Mouse (Mus musculus) pancreas, adult 10 weeks (tissue): Measurements from ENCODE around the gene Mphosph9. TPM values are rescaled to one million over a fixed set of nuclear protein-coding genes. Genes with fewer than 3 reads are reported as not detected.

Experiments
- polyA plus RNA-seq: library from polyadenylated mRNA; stranded (reverse); fragments of 350-450 nt; fragmentation: Illumina TruSeq; extraction: RNeasy Lipid Tissue Mini Kit (QIAGEN cat#74804); gene quantifications from one replicate; pipeline ENCODE4 v1.2.3, GENCODE M21; 2015; ENCODE audit warnings: low read depth, low replicate concordance; ENCODE audit not compliant: insufficient read depth

Gene Mphosph9
- 1.5 TPM for polyA plus RNA-seq

GRCm38 (mm10) chr5:124327510-124328364 is at the start of gene Mphosph9, which contains the start of gene 2810006K23Rik:
Gene Mphosph9, minus strand, starts transcription at chr5:124327972.
Gene 2810006K23Rik, plus strand, starts transcription at chr5:124328089.

GRCm38 (mm10) chr5:124362982-124363381 is 35.2 kb upstream of the Mphosph9 start, which contains the start of gene Cdk2ap1:
Gene Cdk2ap1, minus strand, starts transcription at chr5:124363082.

GRCm38 (mm10) chr5:124249614-124250591 is 77.9 kb downstream of the Mphosph9 start, which contains the start of gene Pitpnm2:
Gene Pitpnm2, minus strand, starts transcription at chr5:124249760.

Other genes with a start within 250 kb of the Mphosph9 start
- 3.9 TPM for gene Abcb9, start 232.2 kb downstream of the Mphosph9 start, polyA plus RNA-seq
- gene Ogfod2, start 215.7 kb downstream of the Mphosph9 start, polyA plus RNA-seq, result 19.6 TPM
- gene Arl6ip4, start 211.9 kb downstream of the Mphosph9 start, polyA plus RNA-seq, result 23.1 TPM
- gene Pitpnm2, start 78.2 kb downstream of the Mphosph9 start, polyA plus RNA-seq, result 13.0 TPM
- 1.3 TPM for gene 2810006K23Rik, start 117 bp upstream of the Mphosph9 start, polyA plus RNA-seq
- gene Cdk2ap1, start 35.1 kb upstream of the Mphosph9 start, polyA plus RNA-seq, result 42.0 TPM
- 8.3 TPM for gene Sbno1, start 98.0 kb upstream of the Mphosph9 start, polyA plus RNA-seq
- gene Kmt5a, start 112.0 kb upstream of the Mphosph9 start, polyA plus RNA-seq, result 12.4 TPM
- 3.3 TPM for gene Rilpl2, start 150.4 kb upstream of the Mphosph9 start, polyA plus RNA-seq
- gene Snrnp35, start 155.2 kb upstream of the Mphosph9 start, polyA plus RNA-seq, result 3.0 TPM
- gene Rilpl1, start 203.4 kb upstream of the Mphosph9 start, polyA plus RNA-seq, result 3.7 TPM
- gene Tmed2, start 212.7 kb upstream of the Mphosph9 start, polyA plus RNA-seq, result 94.8 TPM
- gene Ddx55, start 224.9 kb upstream of the Mphosph9 start, polyA plus RNA-seq, result 16.4 TPM